Mouse (Mus musculus): ENCODE results near the gene Ppox. TPM values are rescaled to one million over a fixed set of nuclear protein-coding genes. Genes with fewer than 3 reads are reported as not detected.

Gene Ppox
- polyA plus RNA-seq, 1 experiment from 2014 or later: 51.8 TPM

- no peak overlapping the region for H3K4me2 ChIP-seq (replicated peaks; ENCODE audit: low read depth, low read length)
- peaks cover 8% of the 10 kb centered on the region for H3K36me3 ChIP-seq (ENCODE audit: control insufficient read depth, insufficient read depth, low read length)
- DNase-seq (ENCODE audit: low spot score) (no peak), ATAC-seq (ENCODE audit: low FRiP score) (no peak)
- 92% methylated on average over 4 of the region's 4 CpGs for WGBS
- no peak overlapping the region for H3K27ac ChIP-seq (ENCODE audit: low read depth, low read length)
- H3K4me3 ChIP-seq (ENCODE audit: low read depth, low read length): no peak overlapping the region
- no peaks in the 10 kb centered on the region for H3K27me3 ChIP-seq (ENCODE audit: control insufficient read depth, insufficient read depth, low read length)
- no peaks in the 10 kb centered on the region for H3K9me3 ChIP-seq (ENCODE audit: control insufficient read depth, low read length)
- no peaks in the 10 kb centered on the region for H3K4me1 ChIP-seq (replicated peaks; ENCODE audit: control insufficient read depth, insufficient read depth, low read length)
- no peak overlapping the region for H3K9ac ChIP-seq (ENCODE audit: low read depth, low read length)
Observed at GRCm38 (mm10) chr1:171235791-171236190, 45.2 kb downstream of the Ppox start.

GRCm38 (mm10) chr1:171234538-171234937, 46.4 kb downstream of the Ppox start:
- Histone ChIP-seq H3K4me3 (ENCODE audit: low read depth, low read length) (no peak overlapping the region), H3K36me3 (ENCODE audit: control insufficient read depth, insufficient read depth, low read length) (peaks cover 8% of the 10 kb centered on the region), H3K27me3 (ENCODE audit: control insufficient read depth, insufficient read depth, low read length) (no peaks in the 10 kb centered on the region), H3K4me2 (replicated peaks; ENCODE audit: low read depth, low read length) (no peak overlapping the region), H3K9ac (ENCODE audit: low read depth, low read length) (no peak overlapping the region), H3K4me1 (replicated peaks; ENCODE audit: control insufficient read depth, insufficient read depth, low read length) (no peaks in the 10 kb centered on the region), H3K27ac (ENCODE audit: low read depth, low read length) (no peak overlapping the region), H3K9me3 (ENCODE audit: control insufficient read depth, low read length) (no peaks in the 10 kb centered on the region)
- 96% methylated on average over 4 of the region's 4 CpGs for WGBS
- ATAC-seq (ENCODE audit: low FRiP score) (no peak), DNase-seq (ENCODE audit: low spot score) (no peak)

GRCm38 (mm10) chr1:171234126-171234525, 46.9 kb downstream of the Ppox start, which contains the start of gene Fcer1g:
TSS of gene Fcer1g (minus strand) at chr1:171234365.
- no peaks in the 10 kb centered on the region for H3K27me3 ChIP-seq (ENCODE audit: control insufficient read depth, insufficient read depth, low read length)
- no peaks in the 10 kb centered on the region for H3K4me1 ChIP-seq (replicated peaks; ENCODE audit: control insufficient read depth, insufficient read depth, low read length)
- no peak within 1 kb of the TSS for H3K27ac ChIP-seq (ENCODE audit: low read depth, low read length)
- DNase-seq (ENCODE audit: low spot score): no peak
- WGBS: 84% methylated on average over 14 of the region's 14 CpGs
- no peak for ATAC-seq (ENCODE audit: low FRiP score)
- peaks cover 8% of the 10 kb centered on the region for H3K36me3 ChIP-seq (ENCODE audit: control insufficient read depth, insufficient read depth, low read length)
- H3K4me3 ChIP-seq (ENCODE audit: low read depth, low read length): no peak within 1 kb of the TSS
- no peak within 1 kb of the TSS for H3K4me2 ChIP-seq (replicated peaks; ENCODE audit: low read depth, low read length)
- H3K9me3 ChIP-seq (ENCODE audit: control insufficient read depth, low read length): no peaks in the 10 kb centered on the region
- no peak within 1 kb of the TSS for H3K9ac ChIP-seq (ENCODE audit: low read depth, low read length)

- Histone ChIP-seq H3K4me1 (replicated peaks; ENCODE audit: control insufficient read depth, insufficient read depth, low read length) (no peaks in the 10 kb centered on the region), H3K9me3 (ENCODE audit: control insufficient read depth, low read length) (no peaks in the 10 kb centered on the region), H3K27ac (ENCODE audit: low read depth, low read length) (no peak overlapping the region), H3K4me3 (ENCODE audit: low read depth, low read length) (no peak overlapping the region), H3K27me3 (ENCODE audit: control insufficient read depth, insufficient read depth, low read length) (no peaks in the 10 kb centered on the region), H3K4me2 (replicated peaks; ENCODE audit: low read depth, low read length) (no peak overlapping the region), H3K9ac (ENCODE audit: low read depth, low read length) (no peak overlapping the region), H3K36me3 (ENCODE audit: control insufficient read depth, insufficient read depth, low read length) (peaks cover 8% of the 10 kb centered on the region)
- DNase-seq (ENCODE audit: low spot score): no peak
- 86% methylated on average over 12 of the region's 12 CpGs for WGBS
- no peak for ATAC-seq (ENCODE audit: low FRiP score)
Observed at GRCm38 (mm10) chr1:171232800-171233730, 47.9 kb downstream of the Ppox start.

- Histone ChIP-seq H3K27me3 (ENCODE audit: control insufficient read depth, insufficient read depth, low read length) (no peaks in the 10 kb centered on the region), H3K27ac (ENCODE audit: low read depth, low read length) (no peak overlapping the region), H3K4me1 (replicated peaks; ENCODE audit: control insufficient read depth, insufficient read depth, low read length) (no peaks in the 10 kb centered on the region), H3K9ac (ENCODE audit: low read depth, low read length) (no peak overlapping the region), H3K4me3 (ENCODE audit: low read depth, low read length) (no peak overlapping the region), H3K4me2 (replicated peaks; ENCODE audit: low read depth, low read length) (no peak overlapping the region), H3K9me3 (ENCODE audit: control insufficient read depth, low read length) (no peaks in the 10 kb centered on the region), H3K36me3 (ENCODE audit: control insufficient read depth, insufficient read depth, low read length) (peaks cover 6% of the 10 kb centered on the region)
- WGBS: 94% methylated on average over 5 of the region's 5 CpGs
- ATAC-seq (ENCODE audit: low FRiP score): no peak
- no peak for DNase-seq (ENCODE audit: low spot score)
Observed at GRCm38 (mm10) chr1:171232348-171232747, 48.6 kb downstream of the Ppox start.

- Histone ChIP-seq H3K36me3 (ENCODE audit: control insufficient read depth, insufficient read depth, low read length) (peaks cover 3% of the 10 kb centered on the region), H3K4me3 (ENCODE audit: low read depth, low read length) (no peak overlapping the region), H3K9ac (ENCODE audit: low read depth, low read length) (no peak overlapping the region), H3K27ac (ENCODE audit: low read depth, low read length) (no peak overlapping the region), H3K9me3 (ENCODE audit: control insufficient read depth, low read length) (no peaks in the 10 kb centered on the region), H3K27me3 (ENCODE audit: control insufficient read depth, insufficient read depth, low read length) (no peaks in the 10 kb centered on the region), H3K4me2 (replicated peaks; ENCODE audit: low read depth, low read length) (no peak overlapping the region), H3K4me1 (replicated peaks; ENCODE audit: control insufficient read depth, insufficient read depth, low read length) (no peaks in the 10 kb centered on the region)
- DNase-seq (ENCODE audit: low spot score) (no peak), ATAC-seq (ENCODE audit: low FRiP score) (no peak)
- WGBS: 80% methylated on average over 4 of the region's 4 CpGs
Observed at GRCm38 (mm10) chr1:171231844-171232243, 49.1 kb downstream of the Ppox start.

GRCm38 (mm10) chr1:171230215-171230614, 50.8 kb downstream of the Ppox start:
- no peaks in the 10 kb centered on the region for H3K9me3 ChIP-seq (ENCODE audit: control insufficient read depth, low read length)
- no peak overlapping the region for H3K9ac ChIP-seq (ENCODE audit: low read depth, low read length)
- ATAC-seq (ENCODE audit: low FRiP score) (no peak), DNase-seq (ENCODE audit: low spot score) (no peak)
- no peak overlapping the region for H3K27ac ChIP-seq (ENCODE audit: low read depth, low read length)
- H3K36me3 ChIP-seq (ENCODE audit: control insufficient read depth, insufficient read depth, low read length): no peaks in the 10 kb centered on the region; the same call in 1 of the 2 replicates
- no peak overlapping the region for H3K4me3 ChIP-seq (ENCODE audit: low read depth, low read length)
- H3K27me3 ChIP-seq (ENCODE audit: control insufficient read depth, insufficient read depth, low read length): no peaks in the 10 kb centered on the region
- H3K4me2 ChIP-seq (replicated peaks; ENCODE audit: low read depth, low read length): no peak overlapping the region
- WGBS: 62% methylated on average over 3 of the region's 3 CpGs
- H3K4me1 ChIP-seq (replicated peaks; ENCODE audit: control insufficient read depth, insufficient read depth, low read length): no peaks in the 10 kb centered on the region

- H3K27ac ChIP-seq (ENCODE audit: low read depth, low read length): no peak overlapping the region
- WGBS: 57% methylated on average over 6 of the region's 6 CpGs
Observed at GRCm38 (mm10) chr1:171229750-171230149, 51.2 kb downstream of the Ppox start.

GRCm38 (mm10) chr1:171227879-171228278, 53.1 kb downstream of the Ppox start:
- WGBS: 85% methylated on average over 1 of the region's 1 CpGs

More at GRCm38 (mm10) chr1:171229750-171230149, 51.2 kb downstream of the Ppox start:
- H3K9ac ChIP-seq (ENCODE audit: low read depth, low read length): no peak overlapping the region
- H3K4me2 ChIP-seq (replicated peaks; ENCODE audit: low read depth, low read length): no peak overlapping the region
- H3K36me3 ChIP-seq (ENCODE audit: control insufficient read depth, insufficient read depth, low read length): no peaks in the 10 kb centered on the region; the same call in 1 of the 2 replicates
- no peak overlapping the region for H3K4me3 ChIP-seq (ENCODE audit: low read depth, low read length)
- no peaks in the 10 kb centered on the region for H3K9me3 ChIP-seq (ENCODE audit: control insufficient read depth, low read length)
- no peak for DNase-seq (ENCODE audit: low spot score)
- no peak for ATAC-seq (ENCODE audit: low FRiP score)
- H3K27me3 ChIP-seq (ENCODE audit: control insufficient read depth, insufficient read depth, low read length): no peaks in the 10 kb centered on the region
- H3K4me1 ChIP-seq (replicated peaks; ENCODE audit: control insufficient read depth, insufficient read depth, low read length): no peaks in the 10 kb centered on the region

More at GRCm38 (mm10) chr1:171227879-171228278, 53.1 kb downstream of the Ppox start:
- Histone ChIP-seq H3K27me3 (ENCODE audit: control insufficient read depth, insufficient read depth, low read length) (no peaks in the 10 kb centered on the region), H3K9me3 (ENCODE audit: control insufficient read depth, low read length) (no peaks in the 10 kb centered on the region), H3K36me3 (ENCODE audit: control insufficient read depth, insufficient read depth, low read length) (no peaks in the 10 kb centered on the region), H3K4me1 (replicated peaks; ENCODE audit: control insufficient read depth, insufficient read depth, low read length) (no peaks in the 10 kb centered on the region), H3K4me2 (replicated peaks; ENCODE audit: low read depth, low read length) (no peak overlapping the region), H3K9ac (ENCODE audit: low read depth, low read length) (no peak overlapping the region), H3K27ac (ENCODE audit: low read depth, low read length) (no peak overlapping the region), H3K4me3 (ENCODE audit: low read depth, low read length) (no peak overlapping the region)
- no peak for ATAC-seq (ENCODE audit: low FRiP score)
- no peak for DNase-seq (ENCODE audit: low spot score)
